Mouse (Mus musculus): Measurements from ENCODE around the gene Ppp2r1b.

Gene Ppp2r1b

GRCm38 (mm10) chr9:50841079-50841789 is 3.9 kb upstream of the Ppp2r1b start:
- no peak for DNase-seq (ENCODE audit: low spot score)

- DNase-seq (ENCODE audit: low spot score) = no peak
Measured at GRCm38 (mm10) chr9:50845547-50845946, 446 bp downstream of the Ppp2r1b start.

DNA sequence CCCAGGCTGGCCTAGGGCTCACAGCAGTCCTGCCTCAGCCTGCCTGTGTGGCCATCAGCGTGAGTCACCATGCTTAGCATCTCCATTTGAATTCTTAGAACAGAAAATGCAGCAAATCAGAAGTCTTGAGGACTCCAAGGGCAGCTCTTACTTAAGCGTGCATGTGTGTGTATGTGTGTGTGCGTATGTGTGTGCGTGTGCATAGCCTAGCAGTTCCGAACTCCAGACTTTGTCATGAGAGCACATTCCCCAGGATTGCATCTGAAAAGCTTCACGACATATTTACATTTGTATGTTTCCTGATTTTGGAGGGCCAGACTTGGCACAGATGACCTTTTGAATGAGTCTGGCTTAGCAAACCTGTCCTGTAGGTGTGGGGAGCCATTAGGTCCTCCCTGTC is 2.0 kb downstream of the Ppp2r1b start:
- DNase-seq (ENCODE audit: low spot score) = no peak

DNA sequence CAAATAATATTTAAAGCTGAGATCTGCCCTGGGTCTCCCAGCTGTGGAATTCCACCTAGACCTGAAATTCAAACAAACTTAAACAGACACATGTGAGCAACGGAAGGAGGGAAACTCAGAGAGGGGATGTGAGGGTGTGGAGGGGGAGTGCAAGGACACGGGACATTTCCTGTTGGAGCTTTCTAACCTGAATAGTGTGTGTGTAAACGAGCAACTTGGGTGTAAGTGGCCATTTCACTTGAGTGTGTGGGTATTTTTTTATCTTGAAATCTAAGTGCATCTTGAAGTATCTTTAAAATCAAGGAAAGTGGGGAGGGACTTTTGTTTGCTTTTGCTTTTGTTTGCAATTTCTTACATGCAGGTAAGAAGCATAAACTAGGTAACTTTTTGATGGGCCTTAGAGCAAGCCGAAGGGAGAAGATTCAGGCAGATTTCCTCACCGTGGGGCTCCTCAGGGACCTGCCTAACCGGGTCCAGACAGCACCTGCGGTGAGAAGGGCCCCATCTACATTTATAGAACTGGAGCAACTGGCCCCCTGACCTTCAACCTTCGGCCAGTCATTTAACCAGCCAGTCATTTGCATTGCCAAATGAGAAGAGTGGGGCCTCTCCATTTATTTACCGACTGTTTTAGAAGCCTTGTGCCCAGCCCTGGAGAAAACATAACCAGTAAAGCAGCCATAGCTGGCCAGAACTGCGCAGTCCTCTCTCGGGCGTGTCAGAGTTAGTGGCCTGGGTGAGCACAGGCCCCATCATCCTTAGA is 2.7 kb downstream of the Ppp2r1b start:
- no peak for DNase-seq (ENCODE audit: low spot score)

DNA sequence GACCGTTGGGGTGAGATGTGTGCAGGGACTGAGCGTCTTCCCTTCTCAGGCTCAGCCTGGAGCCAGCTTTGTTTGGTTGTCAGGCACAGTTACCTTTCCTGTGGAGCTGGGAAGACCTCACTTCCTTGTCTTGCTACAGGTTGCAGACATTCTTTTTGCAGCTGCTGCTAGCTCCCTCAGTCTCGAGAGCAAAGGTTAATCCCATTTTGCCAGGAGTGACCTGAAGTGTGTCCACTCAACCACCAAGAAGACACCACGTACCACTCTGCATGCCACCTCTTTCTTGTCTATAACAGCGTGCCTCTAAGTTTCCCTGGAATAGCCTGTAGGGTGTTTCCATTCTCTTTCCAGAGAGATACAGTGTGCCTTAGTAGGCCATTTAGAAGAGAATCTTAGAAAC is 3.7 kb downstream of the Ppp2r1b start:
- no peak for DNase-seq (ENCODE audit: low spot score)

- DNase-seq (ENCODE audit: low spot score) = peak; percentile 87
Measured at GRCm38 (mm10) chr9:50849249-50849648, 4.1 kb downstream of the Ppp2r1b start.

DNA sequence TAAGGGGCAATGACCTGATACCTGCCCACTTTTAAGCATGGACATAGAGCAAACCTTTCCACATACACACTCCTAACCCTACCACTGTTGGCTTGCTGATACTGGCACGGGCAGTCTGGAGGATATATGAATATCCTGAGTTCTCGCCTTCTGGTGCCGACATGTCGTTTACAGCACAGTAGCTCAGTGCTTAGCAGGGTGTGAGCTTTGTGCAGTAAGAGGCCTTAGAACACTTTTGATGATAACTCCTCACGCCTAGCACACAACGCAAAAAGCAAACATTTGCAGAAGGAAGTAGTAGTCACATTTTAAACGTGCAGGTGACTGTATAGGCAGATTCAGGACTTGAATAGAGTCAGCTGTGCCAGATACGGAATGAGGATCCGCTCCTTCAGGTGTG is 4.7 kb downstream of the Ppp2r1b start:
- DNase-seq (ENCODE audit: low spot score) = no peak

DNA sequence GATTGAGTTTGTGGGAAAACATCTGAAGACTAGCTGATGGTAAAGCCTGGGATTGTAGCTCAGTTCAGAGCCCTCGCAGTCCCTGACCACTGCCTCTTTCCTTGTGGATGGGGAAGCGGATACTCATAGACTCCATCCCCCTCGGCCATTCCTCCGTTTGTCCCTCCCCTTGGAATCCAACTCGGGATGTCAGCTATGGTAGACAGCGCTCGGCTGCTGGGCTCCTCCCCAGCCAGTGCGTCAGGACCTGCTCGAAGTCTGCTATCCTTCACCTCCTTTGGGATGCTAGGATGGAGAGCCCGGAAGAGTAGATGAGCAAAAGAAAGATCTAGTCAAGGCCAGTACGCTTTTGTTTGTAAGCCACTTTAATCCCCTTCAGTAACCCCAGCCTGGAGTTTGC is 5.2 kb downstream of the Ppp2r1b start:
- no peak for DNase-seq (ENCODE audit: low spot score)

DNA sequence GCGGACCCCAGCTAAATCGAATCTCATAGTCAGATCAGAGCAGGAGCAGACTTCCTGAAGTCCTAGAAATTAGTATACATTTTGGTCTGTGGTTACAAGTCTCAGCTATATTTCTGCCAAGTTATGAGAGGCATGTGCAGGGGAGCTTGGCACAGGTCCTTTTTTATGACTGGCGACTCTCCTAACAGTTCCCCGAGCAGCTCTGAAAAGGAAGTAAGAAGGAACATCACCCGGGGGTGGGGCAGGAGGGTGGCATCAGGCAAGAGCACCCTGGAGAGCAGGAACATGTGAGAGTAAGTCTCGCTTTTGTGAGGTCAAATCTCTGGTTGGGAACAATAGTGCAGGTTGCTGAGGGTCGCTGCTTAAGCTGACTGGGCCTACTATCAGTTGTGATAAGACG is 5.6 kb downstream of the Ppp2r1b start:
- DNase-seq (ENCODE audit: low spot score) = no peak

DNA sequence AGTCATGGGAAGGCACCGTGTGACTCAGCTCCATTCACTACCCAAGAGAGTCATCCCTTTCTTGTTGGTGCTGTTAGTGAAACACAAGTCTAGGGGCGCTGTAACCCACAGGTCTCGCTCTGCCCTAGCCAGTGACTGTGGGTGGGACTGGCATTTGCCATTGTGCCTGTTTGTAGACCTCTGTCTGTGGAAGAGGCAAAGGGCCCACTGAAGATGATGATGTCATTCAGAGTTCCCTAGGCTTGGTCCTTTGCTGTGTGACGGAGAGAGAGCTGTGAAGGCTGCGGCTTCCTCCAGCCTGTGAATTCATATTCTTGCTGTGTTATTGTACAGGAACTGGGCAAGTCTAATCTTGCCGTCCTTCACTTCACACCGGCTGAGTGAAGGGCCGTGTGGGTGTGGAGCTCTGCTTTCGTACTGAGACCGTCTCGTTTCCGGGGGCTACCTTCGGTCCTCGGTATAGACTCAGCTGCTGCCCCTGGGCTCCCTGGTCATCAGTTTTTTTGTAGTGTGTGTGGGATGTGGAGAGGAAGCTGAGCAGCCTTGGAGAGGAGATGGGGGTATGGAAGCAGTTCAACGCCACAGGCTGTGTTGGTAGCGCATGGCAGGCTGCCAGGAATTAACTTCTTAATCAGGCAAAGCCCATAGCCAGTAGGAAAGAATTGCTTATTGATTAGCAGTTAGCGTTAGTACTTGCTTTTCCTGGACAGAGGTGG is 7.7 kb downstream of the Ppp2r1b start:
- no peak for DNase-seq (ENCODE audit: low spot score)

DNA sequence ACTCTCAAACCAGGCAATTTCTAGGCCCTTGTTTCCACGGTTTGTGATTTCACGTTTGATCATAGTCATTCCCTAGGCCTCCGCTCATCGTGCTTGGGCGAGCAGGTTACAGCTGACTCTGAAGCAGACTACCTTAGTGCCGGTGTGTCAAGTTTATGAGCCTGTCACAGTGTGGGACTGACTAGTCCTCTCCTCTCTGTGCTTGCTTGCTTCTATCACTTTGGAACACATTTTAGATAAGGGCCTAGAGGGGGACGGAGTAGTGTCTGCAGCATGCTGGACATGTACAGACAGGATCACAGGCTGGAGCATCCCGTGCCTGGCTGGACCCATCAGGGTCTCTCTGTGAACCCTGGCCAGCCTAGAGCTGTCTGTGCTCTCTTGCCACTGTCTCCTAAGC is 9.3 kb downstream of the Ppp2r1b start:
- no peak for DNase-seq (ENCODE audit: low spot score)

GRCm38 (mm10) chr9:50855133-50855766 is 10.1 kb downstream of the Ppp2r1b start:
- no peak for DNase-seq (ENCODE audit: low spot score)

DNA sequence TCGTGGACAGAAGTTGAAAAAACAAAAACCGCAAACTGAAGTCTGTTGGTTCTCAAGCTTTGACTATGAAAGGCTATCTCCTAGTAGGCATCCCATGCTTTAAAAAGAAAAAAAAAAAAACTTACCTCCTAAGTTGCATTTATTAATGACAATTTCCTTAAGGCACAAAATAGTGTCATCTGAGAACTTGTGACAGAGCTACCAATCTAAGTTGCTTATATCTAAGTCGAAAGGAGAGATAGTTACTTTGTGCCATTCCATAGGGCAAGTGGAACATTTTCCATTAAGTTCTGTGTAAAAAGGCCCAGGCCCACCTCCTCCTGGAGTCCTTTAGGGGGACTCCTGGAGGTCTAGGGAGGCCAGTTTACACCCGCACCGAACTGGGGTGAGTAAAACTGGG is 10.7 kb downstream of the Ppp2r1b start:
- no peak for DNase-seq (ENCODE audit: low spot score)

DNA sequence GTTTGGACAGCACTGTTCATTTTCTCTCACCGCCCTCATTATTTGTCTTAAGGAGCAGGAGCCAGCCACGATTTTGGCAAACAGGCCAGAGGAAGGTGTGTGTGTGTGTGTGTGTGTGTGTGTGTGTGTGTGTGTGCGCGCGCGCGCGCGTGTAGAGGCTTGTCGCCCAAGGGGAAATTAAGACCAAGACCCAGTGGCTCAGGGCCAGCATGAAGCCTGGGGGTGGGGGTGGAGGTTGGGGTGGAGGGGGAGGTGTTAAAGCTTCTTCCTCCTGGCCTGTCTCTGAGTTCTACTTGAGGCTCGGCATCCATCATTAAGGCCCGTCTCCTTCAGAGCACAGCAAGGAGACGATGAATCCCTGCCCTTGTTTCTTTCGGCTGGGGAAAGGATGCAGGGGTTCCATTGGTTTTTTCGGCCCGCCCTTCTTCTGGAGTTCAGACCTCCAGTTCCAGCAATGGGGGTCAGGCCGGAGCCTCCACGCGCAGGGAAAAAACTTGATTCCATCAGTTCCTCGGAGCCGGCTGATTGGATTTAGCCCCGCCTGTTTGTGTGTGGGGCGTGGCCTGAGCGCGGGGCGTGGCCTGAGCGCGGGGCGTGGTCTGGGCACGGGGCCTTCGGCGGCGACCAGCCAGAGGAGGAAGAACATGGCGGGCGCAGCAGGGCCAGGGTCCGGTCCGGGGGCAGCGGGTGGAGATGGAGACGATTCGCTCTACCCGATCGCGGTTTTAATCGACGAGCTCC is 11.4 kb downstream of the Ppp2r1b start:
- peak; percentile 97 for DNase-seq (ENCODE audit: low spot score)

DNA sequence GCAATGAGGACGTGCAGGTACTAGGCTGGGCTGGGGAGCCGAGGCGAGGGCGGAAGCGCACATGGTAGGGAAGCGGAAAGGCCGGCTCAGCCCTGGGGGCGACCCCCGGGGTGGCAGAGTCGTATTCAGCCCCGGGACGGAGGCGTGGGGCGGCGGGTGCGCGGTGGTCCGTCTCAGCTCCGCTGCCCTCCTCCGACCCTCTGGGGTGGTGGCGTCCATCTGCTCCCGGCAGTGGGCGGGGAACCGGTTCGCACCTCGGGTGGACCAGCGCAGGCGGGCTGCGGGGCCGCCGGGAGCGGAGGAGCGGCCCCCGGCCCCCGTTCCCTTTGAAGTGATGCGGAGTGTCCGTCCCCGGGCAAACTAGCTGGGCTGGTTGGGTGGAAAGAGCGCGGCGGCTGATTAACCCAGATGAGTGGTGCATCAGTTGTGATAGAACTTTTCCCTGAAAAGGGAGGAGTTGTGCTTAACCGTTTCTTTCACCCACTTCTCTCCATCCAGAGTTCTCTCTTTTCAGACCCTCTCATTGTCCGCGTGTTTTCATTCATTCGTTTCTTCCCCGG is 12.1 kb downstream of the Ppp2r1b start:
- no peak for DNase-seq (ENCODE audit: low spot score)

DNA sequence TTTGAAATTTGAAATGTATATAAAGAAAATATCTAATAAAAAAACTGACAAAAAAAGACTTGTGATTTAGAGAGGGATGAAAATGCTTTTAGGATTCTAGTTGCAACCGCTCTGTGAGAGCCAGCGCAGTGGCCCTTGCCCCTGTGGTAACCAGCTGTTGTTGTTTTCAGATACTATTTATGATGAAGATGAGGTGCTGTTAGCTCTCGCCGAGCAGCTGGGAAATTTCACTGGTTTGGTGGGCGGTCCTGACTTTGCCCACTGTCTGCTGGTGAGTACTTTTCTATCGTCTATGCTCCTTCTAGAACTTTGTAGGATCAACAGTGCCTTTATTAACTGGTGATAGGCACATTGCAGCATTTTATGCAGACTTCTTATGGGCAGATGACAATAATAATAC is 13.6 kb downstream of the Ppp2r1b start:
- DNase-seq (ENCODE audit: low spot score) = no peak

DNA sequence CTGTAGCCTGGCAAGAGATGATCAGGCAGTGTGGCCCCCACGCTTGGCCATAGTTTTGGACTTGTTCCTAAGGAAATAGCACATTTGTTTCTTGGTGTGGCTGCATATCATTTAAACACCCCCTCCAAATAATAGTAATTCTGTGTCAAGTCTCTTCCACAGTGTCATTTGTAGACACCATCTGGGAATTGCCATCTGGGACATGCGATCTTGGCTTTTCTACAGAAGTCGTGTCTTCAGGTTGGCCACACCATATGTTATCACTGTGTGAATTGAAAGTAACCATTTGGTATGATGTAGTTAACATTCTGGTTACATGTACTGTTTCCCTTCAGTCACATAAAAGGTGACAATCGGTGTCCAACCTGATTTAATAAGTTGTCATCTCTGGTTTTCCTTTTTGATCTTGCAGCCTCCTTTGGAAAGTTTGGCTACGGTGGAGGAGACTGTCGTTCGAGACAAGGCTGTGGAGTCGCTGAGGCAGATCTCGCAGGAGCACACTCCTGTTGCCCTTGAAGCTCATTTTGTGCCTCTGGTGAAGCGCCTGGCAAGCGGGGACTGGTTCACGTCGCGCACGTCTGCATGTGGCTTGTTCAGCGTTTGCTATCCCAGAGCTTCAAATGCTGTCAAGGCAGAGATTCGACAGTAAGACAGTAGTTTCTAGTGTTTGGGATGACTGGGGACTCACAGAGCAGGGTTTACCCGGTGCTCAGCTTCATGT is 16.2 kb downstream of the Ppp2r1b start:
- DNase-seq (ENCODE audit: low spot score) = no peak

DNA sequence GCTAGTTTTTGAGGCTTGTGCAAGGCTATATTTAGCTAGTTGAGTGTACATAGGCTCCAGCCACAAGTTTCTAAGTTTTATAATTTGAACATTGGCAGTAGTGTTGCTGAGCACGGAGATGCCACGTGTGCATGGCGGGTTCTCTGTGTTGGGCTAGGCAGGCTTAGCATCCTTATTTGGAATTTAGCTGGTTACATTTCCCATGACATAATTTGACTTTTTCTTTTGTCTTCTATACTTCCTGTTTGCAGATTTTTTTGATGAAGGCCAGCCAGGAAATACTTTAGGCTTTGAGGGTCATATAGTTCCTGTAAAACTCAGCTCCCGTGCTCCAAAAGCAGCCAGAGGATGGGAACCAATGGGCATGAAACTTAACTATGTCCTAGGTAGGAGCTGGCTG is 18.7 kb downstream of the Ppp2r1b start:
- no peak for DNase-seq (ENCODE audit: low spot score)

DNA sequence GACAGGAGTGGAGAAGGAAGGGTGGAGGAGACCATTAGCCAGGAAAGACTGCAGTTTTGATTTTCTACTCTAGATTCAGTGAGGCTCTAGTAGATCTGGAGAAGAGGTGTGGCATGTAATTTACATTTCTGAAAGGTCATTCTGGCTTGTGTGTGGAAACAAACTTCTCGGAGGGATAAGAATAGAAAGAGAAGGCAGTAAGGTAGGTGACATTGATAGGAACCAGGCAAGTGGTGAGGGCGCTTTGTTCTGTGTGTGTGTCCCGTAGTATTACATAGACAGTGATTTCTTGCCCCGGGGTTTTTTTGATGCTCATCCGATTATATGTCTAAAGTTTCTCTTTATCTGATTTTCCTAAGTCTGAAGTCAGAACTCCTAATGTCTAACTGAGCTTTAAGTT is 19.8 kb downstream of the Ppp2r1b start:
- no peak for DNase-seq (ENCODE audit: low spot score)

DNA sequence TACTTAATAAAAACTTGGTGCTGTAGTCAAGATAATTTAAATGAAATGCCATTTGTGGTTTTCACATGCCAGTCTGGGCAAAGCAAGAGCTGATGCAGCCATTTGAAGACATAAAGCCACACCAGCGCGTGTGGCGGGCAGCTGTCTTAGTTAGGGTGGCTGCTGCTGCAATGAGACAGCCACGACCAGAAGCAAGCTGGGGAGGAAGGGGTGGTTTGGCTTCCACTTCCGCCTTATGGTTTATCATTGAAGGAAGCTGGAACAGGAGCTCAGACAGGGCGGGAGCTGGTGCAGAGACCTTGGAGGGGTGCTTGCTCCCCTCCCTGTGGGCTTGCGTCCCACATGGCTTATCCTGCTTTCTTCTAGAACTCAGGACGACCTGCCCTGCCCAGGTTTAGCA is 20.7 kb downstream of the Ppp2r1b start:
- DNase-seq (ENCODE audit: low spot score) = no peak

DNA sequence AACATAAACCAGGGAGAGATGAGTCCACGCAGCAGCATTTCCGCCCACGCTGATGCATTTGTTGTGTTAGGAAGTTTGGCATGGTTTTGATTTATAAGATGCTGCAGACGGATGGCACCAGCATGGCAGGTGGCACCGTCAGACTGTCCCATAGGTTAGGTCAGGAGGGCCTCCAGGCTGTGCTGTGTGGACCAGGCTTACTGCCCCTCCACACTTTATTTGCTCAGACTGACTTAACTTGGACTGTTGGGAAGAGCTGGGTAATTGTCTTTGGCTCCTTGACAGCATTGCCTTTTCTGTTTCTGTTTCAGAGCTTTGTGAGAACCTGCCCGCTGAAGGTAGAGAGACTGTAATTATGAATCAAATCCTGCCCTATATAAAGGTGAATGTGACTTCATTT is 21.9 kb downstream of the Ppp2r1b start:
- DNase-seq (ENCODE audit: low spot score) = no peak
